ENCODE assay signal across 10 mouse cellular contexts in genomic region chr17:66352847-66353643, GRCm38 (mm10).
DNase-seq lines count a peak whose midpoint lies in the region; ATAC-seq and TF ChIP-seq lines count a peak whose summit lies in the region.
"Had no signal": no experiment of that assay in that cellular context is flagged by ENCODE, and none has a peak within 500 bp of the region (broad histone marks: within the 10 kb centered on the region; RNA-seq: fewer than 3 reads in every experiment).

No protein-coding gene starts in this region.

- H3K4me1 ChIP-seq in heart, embryonic 10.5 days, result peaks cover 29% of the 10 kb centered on the region
- peaks cover 16% of the 10 kb centered on the region for H3K4me1 ChIP-seq in lung, adult 2 months (ENCODE audit: control insufficient read depth, insufficient read depth, low read length)
- H3K4me1 ChIP-seq in intestine, postnatal 0 days (replicated peaks; ENCODE audit: control insufficient read depth, insufficient read depth, low read length), result no peaks in the 10 kb centered on the region; the same call in 1 of the 2 replicates
- H3K4me1 ChIP-seq in neural tube, embryonic 15.5 days, result peaks cover 32% of the 10 kb centered on the region
- H3K4me1 ChIP-seq: neural tube, embryonic 12.5 days had no signal

- WGBS in heart, embryonic 10.5 days, result 34% methylated on average over 20 of the region's 20 CpGs
- 28% methylated on average over 20 of the region's 20 CpGs for WGBS in lung, adult 2 months
- 23% methylated on average over 20 of the region's 20 CpGs for WGBS in intestine, postnatal 0 days
- 38% methylated on average over 20 of the region's 20 CpGs for WGBS in neural tube, embryonic 15.5 days

- H3K36me3 ChIP-seq in heart, embryonic 10.5 days, result peaks cover 6% of the 10 kb centered on the region
- no peaks in the 10 kb centered on the region for H3K36me3 ChIP-seq in intestine, postnatal 0 days (ENCODE audit: control insufficient read depth, insufficient read depth)
- peaks cover 21% of the 10 kb centered on the region for H3K36me3 ChIP-seq in neural tube, embryonic 15.5 days

- H3K9ac ChIP-seq in intestine, postnatal 0 days (ENCODE audit: low read depth, low read length), result no peak overlapping the region
- H3K9ac ChIP-seq in neural tube, embryonic 15.5 days (replicated peaks), result no peak overlapping the region
- H3K9ac ChIP-seq: neural tube, embryonic 12.5 days had no signal

- TF ChIP-seq POLR2A in lung, adult 2 months (IDR thresholded peaks at IDR 0.05; ENCODE audit: borderline replicate concordance, extremely low read depth, low read depth, low read length), result no peak

- H3K9me3 ChIP-seq in heart, embryonic 10.5 days, result no peaks in the 10 kb centered on the region
- no peaks in the 10 kb centered on the region for H3K9me3 ChIP-seq in intestine, postnatal 0 days (ENCODE audit: control insufficient read depth)
- no peaks in the 10 kb centered on the region for H3K9me3 ChIP-seq in neural tube, embryonic 15.5 days (replicated peaks)
- H3K9me3 ChIP-seq: neural tube, embryonic 12.5 days had no signal

- H3K4me2 ChIP-seq in intestine, postnatal 0 days (replicated peaks; ENCODE audit: low read depth), result peak overlapping the region; percentile 51
- H3K4me2 ChIP-seq in neural tube, embryonic 15.5 days, result no peak overlapping the region
- H3K4me2 ChIP-seq: neural tube, embryonic 12.5 days had no signal

- peak overlapping the region; percentile 64; the same call in 1 of the 2 replicates for H3K27ac ChIP-seq in heart, embryonic 10.5 days
- H3K27ac ChIP-seq in intestine, postnatal 0 days (ENCODE audit: low read depth, low read length), result peak overlapping the region; percentile 46
- H3K27ac ChIP-seq in neural tube, embryonic 15.5 days (replicated peaks), result peak overlapping the region; percentile 35
- H3K27ac ChIP-seq: neural tube, embryonic 12.5 days had no signal

- H3K4me3 ChIP-seq in heart, embryonic 10.5 days, result 0 out of 2 replicates have a peak overlapping the region, but pooled peaks have one; percentile 12
- no peak overlapping the region for H3K4me3 ChIP-seq in lung, adult 2 months (replicated peaks; ENCODE audit: extremely low read depth, low read depth, low read length)
- H3K4me3 ChIP-seq in intestine, postnatal 0 days (ENCODE audit: low read depth, low read length), result no peak overlapping the region; the same call in 1 of the 2 replicates
- H3K4me3 ChIP-seq in neural tube, embryonic 15.5 days (replicated peaks), result no peak overlapping the region
- H3K4me3 ChIP-seq: neural tube, embryonic 12.5 days had no signal

- peak; percentile 74 for ATAC-seq in intestine, postnatal 0 days
- peak; percentile 71 for ATAC-seq in neural tube, embryonic 15.5 days (ENCODE audit: low FRiP score)
- ATAC-seq: CD4-positive, CD25-positive, alpha-beta regulatory T cell, adult 4 months had no signal

- DNase-seq in heart, embryonic 10.5 days (ENCODE audit: low spot score), result no peak
- DNase-seq in heart, adult 11 months, result no peak
- peak; percentile 18 for DNase-seq in lung, adult 2 months
- no peak for DNase-seq in lung, postnatal 4 days
- no peak for DNase-seq in spleen, postnatal 4 days (ENCODE audit: low spot score in 2 of 2)
- DNase-seq in cerebellum, adult 18-20 months, result no peak

- TF ChIP-seq CTCF in lung, adult 2 months (IDR thresholded peaks at IDR 0.05; ENCODE audit: insufficient read depth, low read length), result no peak
- TF ChIP-seq CTCF in intestine, postnatal 0 days (IDR thresholded peaks at IDR 0.05; ENCODE audit: low read depth), result no peak

- no peaks in the 10 kb centered on the region for H3K27me3 ChIP-seq in heart, embryonic 10.5 days (ENCODE audit: insufficient read depth, poor library complexity, severe bottlenecking)
- H3K27me3 ChIP-seq in intestine, postnatal 0 days (replicated peaks; ENCODE audit: control insufficient read depth, insufficient read depth, low read length), result no peaks in the 10 kb centered on the region
- no peaks in the 10 kb centered on the region for H3K27me3 ChIP-seq in neural tube, embryonic 15.5 days (replicated peaks)
- H3K27me3 ChIP-seq: neural tube, embryonic 12.5 days had no signal
